31 mouse cellular contexts compared by ENCODE assay signal in the genomic region with DNA sequence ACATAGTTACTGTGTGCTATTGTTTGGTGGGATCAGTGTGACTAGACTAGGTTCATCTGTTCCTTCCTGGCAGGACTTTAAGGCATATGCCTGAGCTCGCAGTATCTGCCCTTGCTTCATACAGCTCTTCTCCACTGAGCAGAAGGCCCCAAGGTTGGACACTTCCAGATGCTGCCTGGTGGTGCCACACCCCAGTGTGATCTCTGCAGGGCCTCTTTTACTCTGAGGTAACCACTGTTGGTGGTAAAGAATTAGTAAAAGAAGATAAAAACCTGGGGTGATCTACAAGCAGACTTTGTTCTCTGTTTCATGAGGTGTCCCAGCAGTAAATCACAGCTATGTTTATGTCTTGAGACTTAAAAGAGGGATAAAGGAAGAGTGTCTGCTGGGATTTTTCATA.
"Had no signal": no experiment of that assay in that cellular context is flagged by ENCODE, and none has a peak within 500 bp of the region (broad histone marks: within the 10 kb centered on the region; RNA-seq: fewer than 3 reads in every experiment).

No protein-coding gene starts in this region.

- H3K4me1 ChIP-seq: limb, embryonic 10.5 days; limb, embryonic 12.5 days; limb, embryonic 13.5 days; limb, embryonic 15.5 days; liver, embryonic 12.5 days; liver, embryonic 13.5 days; liver, embryonic 15.5 days; lung, embryonic 15.5 days; megakaryocyte, embryonic 14.5 days; midbrain, embryonic 10.5 days; midbrain, embryonic 12.5 days; midbrain, embryonic 13.5 days; midbrain, embryonic 15.5 days; neural tube, embryonic 12.5 days had no signal

- H3K9me3 ChIP-seq: limb, embryonic 10.5 days; limb, embryonic 12.5 days; limb, embryonic 13.5 days; limb, embryonic 15.5 days; liver, embryonic 12.5 days; liver, embryonic 13.5 days; lung, embryonic 15.5 days; midbrain, embryonic 10.5 days; midbrain, embryonic 13.5 days; midbrain, embryonic 15.5 days; neural tube, embryonic 12.5 days had no signal

- ATAC-seq: liver, embryonic 12.5 days; liver, postnatal 0 days; lung, postnatal 0 days; midbrain, embryonic 13.5 days; midbrain, embryonic 15.5 days; midbrain, embryonic 16.5 days had no signal

- H3K36me3 ChIP-seq: limb, embryonic 10.5 days; limb, embryonic 12.5 days; limb, embryonic 13.5 days; limb, embryonic 15.5 days; liver, embryonic 12.5 days; liver, embryonic 13.5 days; liver, embryonic 15.5 days; lung, embryonic 15.5 days; midbrain, embryonic 10.5 days; midbrain, embryonic 12.5 days; midbrain, embryonic 13.5 days; midbrain, embryonic 15.5 days; neural tube, embryonic 12.5 days had no signal

- DNase-seq: left cerebral cortex, postnatal 4 days; liver; liver, embryonic 13.5 days; liver, postnatal 0 days; lung, adult 2 months; lung, embryonic 14.5 days; lung, postnatal 10 days; lung, postnatal 14 days; lung, postnatal 36 days; lung, postnatal 4 days; midbrain, embryonic 14.5 days had no signal

- H3K4me2 ChIP-seq: limb, embryonic 12.5 days; limb, embryonic 13.5 days; limb, embryonic 15.5 days; liver, embryonic 11.5 days; liver, embryonic 12.5 days; liver, embryonic 13.5 days; liver, embryonic 15.5 days; lung, embryonic 14.5 days; lung, embryonic 15.5 days; midbrain, embryonic 11.5 days; midbrain, embryonic 12.5 days; midbrain, embryonic 13.5 days; midbrain, embryonic 15.5 days; neural tube, embryonic 12.5 days had no signal

- H3K4me3 ChIP-seq: limb, embryonic 10.5 days; limb, embryonic 12.5 days; limb, embryonic 13.5 days; limb, embryonic 15.5 days; liver, embryonic 12.5 days; liver, embryonic 13.5 days; liver, embryonic 15.5 days; lung, embryonic 15.5 days; megakaryocyte, embryonic 14.5 days; midbrain, embryonic 10.5 days; midbrain, embryonic 12.5 days; midbrain, embryonic 13.5 days; midbrain, embryonic 15.5 days; myocyte; neural tube, embryonic 12.5 days had no signal

- H3K27me3 ChIP-seq: limb, embryonic 12.5 days; limb, embryonic 13.5 days; limb, embryonic 15.5 days; liver, embryonic 12.5 days; liver, embryonic 13.5 days; liver, embryonic 15.5 days; lung, embryonic 15.5 days; megakaryocyte, embryonic 14.5 days; midbrain, embryonic 12.5 days; midbrain, embryonic 13.5 days; midbrain, embryonic 15.5 days; neural tube, embryonic 12.5 days had no signal

- H3K9ac ChIP-seq: limb, embryonic 12.5 days; limb, embryonic 13.5 days; limb, embryonic 15.5 days; liver, embryonic 12.5 days; liver, embryonic 13.5 days; liver, embryonic 14.5 days; liver, embryonic 15.5 days; liver, postnatal 0 days; lung, embryonic 14.5 days; lung, embryonic 15.5 days; midbrain, embryonic 12.5 days; midbrain, embryonic 13.5 days; midbrain, embryonic 15.5 days; neural tube, embryonic 12.5 days had no signal

- H3K27ac ChIP-seq: limb, embryonic 10.5 days; limb, embryonic 12.5 days; limb, embryonic 13.5 days; limb, embryonic 15.5 days; liver, embryonic 12.5 days; liver, embryonic 13.5 days; liver, embryonic 14.5 days; liver, embryonic 15.5 days; lung, embryonic 15.5 days; macrophage; midbrain, embryonic 10.5 days; midbrain, embryonic 12.5 days; midbrain, embryonic 13.5 days; midbrain, embryonic 15.5 days; neural tube, embryonic 12.5 days had no signal
